Mouse (Mus musculus): ENCODE data around the gene Olfr1118. TPM values are rescaled to one million over a fixed set of nuclear protein-coding genes. Genes with fewer than 3 reads are reported as not detected.
"Not testable (repeated sequence)": the region's sequence is repeated elsewhere in the genome, so short reads cannot be mapped to it uniquely, and the experiment has no call there.

The Olfr1118 gene
- total and polyA plus RNA-seq, 3 experiments: not detected

DNA sequence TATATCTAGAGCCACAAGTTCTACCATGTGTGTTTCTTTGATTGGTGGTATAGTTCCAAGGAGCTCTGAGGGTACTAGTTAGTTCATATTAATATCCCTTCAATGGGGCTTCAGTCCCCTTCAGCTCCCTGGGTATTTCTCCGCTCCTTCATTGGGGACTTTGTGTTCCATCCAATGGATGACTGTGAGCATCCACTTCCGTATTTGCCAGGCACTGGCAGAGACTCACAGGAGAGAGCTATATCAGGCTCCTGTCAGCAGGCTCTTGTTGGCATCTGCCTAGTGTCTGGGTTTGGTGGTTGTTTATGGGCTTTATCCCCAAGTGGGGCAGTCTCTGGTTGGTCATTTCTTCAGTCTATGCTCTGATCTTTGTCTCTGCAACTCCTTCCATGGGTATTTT, 52.7 kb downstream of the Olfr1118 start:
- dilution Hi-C loops (cut with MboI; ENCODE audit: extremely low pct_ligation_motif_present, extremely low pct_unique_long_range_greater_than_20kb, low sequenced_read_pairs); H3K79me2 ChIP-seq (replicated peaks; ENCODE audit: control insufficient read depth, extremely low read depth, insufficient read depth, poor library complexity, severe bottlenecking); in situ Hi-C loops (cut with MboI; ENCODE audit: low pct_ligation_motif_present, low pct_unique_long_range_greater_than_20kb, low sequenced_read_pairs); H3K9ac ChIP-seq (ENCODE audit: insufficient read depth, low read depth); H3K4me1 ChIP-seq (ENCODE audit: control insufficient read depth in 1 of 2, insufficient read depth in 2 of 2); DNase-seq (ENCODE audit: extremely low read depth); H3K4me2 ChIP-seq (ENCODE audit: insufficient read depth, low read depth, poor library complexity, severe bottlenecking); H3K27ac ChIP-seq (ENCODE audit: insufficient read depth, low read depth); H3K36me3 ChIP-seq (replicated peaks in 1 of 2; ENCODE audit: control insufficient read depth in 1 of 2, insufficient read depth in 1 of 2, low read length in 1 of 2); H3K9me3 ChIP-seq (replicated peaks; ENCODE audit: low read length); H3K4me3 ChIP-seq (replicated peaks in 1 of 3; ENCODE audit: low read depth in 2 of 3, low read length in 2 of 3, poor library complexity in 1 of 3); H3K27me3 ChIP-seq (replicated peaks): not testable (repeated sequence)

Other genes starting within 250 kb of the Olfr1118 start
- gene Olfr1107, start 231.8 kb upstream of the Olfr1118 start, total RNA-seq (2012; rRNA removed): not detected in 2 replicates
- gene Olfr1107, start 231.8 kb upstream of the Olfr1118 start, total RNA-seq (2014; rRNA removed): not detected in 2 replicates
- not detected in 2 replicates for gene Olfr1107, start 231.8 kb upstream of the Olfr1118 start, polyA plus RNA-seq (2012; ENCODE audit: insufficient read length, low read depth)
- not detected in 2 replicates for gene Olfr1109, start 211.6 kb upstream of the Olfr1118 start, total RNA-seq (2012; rRNA removed)
- not detected in 2 replicates for gene Olfr1109, start 211.6 kb upstream of the Olfr1118 start, total RNA-seq (2014; rRNA removed)
- not detected in 2 replicates for gene Olfr1109, start 211.6 kb upstream of the Olfr1118 start, polyA plus RNA-seq (2012; ENCODE audit: insufficient read length, low read depth)
- gene Olfr259, start 193.0 kb upstream of the Olfr1118 start, total RNA-seq (2012; rRNA removed): not detected in 2 replicates
- not detected in 2 replicates for gene Olfr259, start 193.0 kb upstream of the Olfr1118 start, total RNA-seq (2014; rRNA removed)
- gene Olfr259, start 193.0 kb upstream of the Olfr1118 start, polyA plus RNA-seq (2012; ENCODE audit: insufficient read length, low read depth): not detected in 2 replicates
- not detected in 2 replicates for gene Olfr1110, start 167.3 kb upstream of the Olfr1118 start, total RNA-seq (2012; rRNA removed)
- not detected in 2 replicates for gene Olfr1110, start 167.3 kb upstream of the Olfr1118 start, total RNA-seq (2014; rRNA removed)
- not detected in 2 replicates for gene Olfr1110, start 167.3 kb upstream of the Olfr1118 start, polyA plus RNA-seq (2012; ENCODE audit: insufficient read length, low read depth)
- not detected in 2 replicates for gene Olfr1111, start 155.0 kb upstream of the Olfr1118 start, total RNA-seq (2012; rRNA removed)
- not detected in 2 replicates for gene Olfr1111, start 155.0 kb upstream of the Olfr1118 start, total RNA-seq (2014; rRNA removed)
- gene Olfr1111, start 155.0 kb upstream of the Olfr1118 start, polyA plus RNA-seq (2012; ENCODE audit: insufficient read length, low read depth): not detected in 2 replicates
- not detected in 2 replicates for gene Olfr1112, start 119.8 kb upstream of the Olfr1118 start, total RNA-seq (2012; rRNA removed)
- gene Olfr1112, start 119.8 kb upstream of the Olfr1118 start, total RNA-seq (2014; rRNA removed): not detected in 2 replicates
- not detected in 2 replicates for gene Olfr1112, start 119.8 kb upstream of the Olfr1118 start, polyA plus RNA-seq (2012; ENCODE audit: insufficient read length, low read depth)
- not detected in 2 replicates for gene Olfr1113, start 98.6 kb upstream of the Olfr1118 start, total RNA-seq (2012; rRNA removed)
- gene Olfr1113, start 98.6 kb upstream of the Olfr1118 start, total RNA-seq (2014; rRNA removed): not detected in 2 replicates
- gene Olfr1113, start 98.6 kb upstream of the Olfr1118 start, polyA plus RNA-seq (2012; ENCODE audit: insufficient read length, low read depth): not detected in 2 replicates
- not detected in 2 replicates for gene Olfr1115, start 59.6 kb upstream of the Olfr1118 start, total RNA-seq (2012; rRNA removed)
- gene Olfr1115, start 59.6 kb upstream of the Olfr1118 start, total RNA-seq (2014; rRNA removed): not detected in 2 replicates
- gene Olfr1115, start 59.6 kb upstream of the Olfr1118 start, polyA plus RNA-seq (2012; ENCODE audit: insufficient read length, low read depth): not detected in 2 replicates
- gene Olfr1116, start 40.0 kb upstream of the Olfr1118 start, total RNA-seq (2012; rRNA removed): not detected in 2 replicates
- gene Olfr1116, start 40.0 kb upstream of the Olfr1118 start, total RNA-seq (2014; rRNA removed): not detected in 2 replicates
- not detected in 2 replicates for gene Olfr1116, start 40.0 kb upstream of the Olfr1118 start, polyA plus RNA-seq (2012; ENCODE audit: insufficient read length, low read depth)
- gene Olfr1120, start 47.2 kb downstream of the Olfr1118 start, total RNA-seq (2012; rRNA removed): not detected in 2 replicates
- gene Olfr1120, start 47.2 kb downstream of the Olfr1118 start, total RNA-seq (2014; rRNA removed): not detected in 2 replicates
- not detected in 2 replicates for gene Olfr1120, start 47.2 kb downstream of the Olfr1118 start, polyA plus RNA-seq (2012; ENCODE audit: insufficient read length, low read depth)
- gene Olfr1121, start 62.3 kb downstream of the Olfr1118 start, total RNA-seq (2012; rRNA removed): not detected in 2 replicates
- not detected in 2 replicates for gene Olfr1121, start 62.3 kb downstream of the Olfr1118 start, total RNA-seq (2014; rRNA removed)
- not detected in 2 replicates for gene Olfr1121, start 62.3 kb downstream of the Olfr1118 start, polyA plus RNA-seq (2012; ENCODE audit: insufficient read length, low read depth)
- gene Olfr1122, start 78.3 kb downstream of the Olfr1118 start, total RNA-seq (2012; rRNA removed): not detected in 2 replicates
- gene Olfr1122, start 78.3 kb downstream of the Olfr1118 start, total RNA-seq (2014; rRNA removed): not detected in 2 replicates
- not detected in 2 replicates for gene Olfr1122, start 78.3 kb downstream of the Olfr1118 start, polyA plus RNA-seq (2012; ENCODE audit: insufficient read length, low read depth)
- not detected in 2 replicates for gene Olfr1123, start 109.1 kb downstream of the Olfr1118 start, total RNA-seq (2012; rRNA removed)
- gene Olfr1123, start 109.1 kb downstream of the Olfr1118 start, total RNA-seq (2014; rRNA removed): not detected in 2 replicates
- gene Olfr1123, start 109.1 kb downstream of the Olfr1118 start, polyA plus RNA-seq (2012; ENCODE audit: insufficient read length, low read depth): not detected in 2 replicates
- not detected in 2 replicates for gene Olfr1124, start 122.7 kb downstream of the Olfr1118 start, total RNA-seq (2012; rRNA removed)
- not detected in 2 replicates for gene Olfr1124, start 122.7 kb downstream of the Olfr1118 start, total RNA-seq (2014; rRNA removed)
- gene Olfr1124, start 122.7 kb downstream of the Olfr1118 start, polyA plus RNA-seq (2012; ENCODE audit: insufficient read length, low read depth): not detected in 2 replicates
- not detected in 2 replicates for gene Olfr1126, start 146.4 kb downstream of the Olfr1118 start, total RNA-seq (2012; rRNA removed)
- gene Olfr1126, start 146.4 kb downstream of the Olfr1118 start, total RNA-seq (2014; rRNA removed): not detected in 2 replicates
- gene Olfr1126, start 146.4 kb downstream of the Olfr1118 start, polyA plus RNA-seq (2012; ENCODE audit: insufficient read length, low read depth): not detected in 2 replicates
- not detected in 2 replicates for gene Pramel7, start 189.5 kb downstream of the Olfr1118 start, total RNA-seq (2012; rRNA removed)
- gene Pramel7, start 189.5 kb downstream of the Olfr1118 start, total RNA-seq (2014; rRNA removed): not detected in 2 replicates
- gene Pramel7, start 189.5 kb downstream of the Olfr1118 start, polyA plus RNA-seq (2012; ENCODE audit: insufficient read length, low read depth): not detected in 2 replicates
- gene Pramel6, start 199.0 kb downstream of the Olfr1118 start, total RNA-seq (2012; rRNA removed): not detected in 2 replicates
- not detected in 2 replicates for gene Pramel6, start 199.0 kb downstream of the Olfr1118 start, total RNA-seq (2014; rRNA removed)
- gene Pramel6, start 199.0 kb downstream of the Olfr1118 start, polyA plus RNA-seq (2012; ENCODE audit: insufficient read length, low read depth): not detected in 2 replicates
- not detected in 2 replicates for gene Olfr153, start 224.2 kb downstream of the Olfr1118 start, total RNA-seq (2012; rRNA removed)
- gene Olfr153, start 224.2 kb downstream of the Olfr1118 start, total RNA-seq (2014; rRNA removed): not detected in 2 replicates
- gene Olfr153, start 224.2 kb downstream of the Olfr1118 start, polyA plus RNA-seq (2012; ENCODE audit: insufficient read length, low read depth): not detected in 2 replicates
- gene Olfr1128, start 238.0 kb downstream of the Olfr1118 start, total RNA-seq (2012; rRNA removed): not detected in 2 replicates
- not detected in 2 replicates for gene Olfr1128, start 238.0 kb downstream of the Olfr1118 start, total RNA-seq (2014; rRNA removed)
- not detected in 2 replicates for gene Olfr1128, start 238.0 kb downstream of the Olfr1118 start, polyA plus RNA-seq (2012; ENCODE audit: insufficient read length, low read depth)

Measured in CH12.LX (cell line).